Mouse (Mus musculus): ENCODE measurements around the gene Smim27.

The Smim27 gene

GRCm38 (mm10) chr4:40269430-40270032, at the start of gene Smim27, which contains the start of gene Topors:
TSS of gene Smim27 (plus strand) at chr4:40269579.
TSS of gene Topors (minus strand) at chr4:40269850.
- DNase-seq, result peak; percentile 96 to 97

GRCm38 (mm10) chr4:40220437-40220836, 48.9 kb upstream of the Smim27 start:
- no peak for DNase-seq

- peak in 1 of 2 experiments; percentile 21 for DNase-seq
Measured at GRCm38 (mm10) chr4:40221004-40221760, 48.2 kb upstream of the Smim27 start.

- no peak for DNase-seq
Measured at GRCm38 (mm10) chr4:40221876-40222585, 47.3 kb upstream of the Smim27 start.

GRCm38 (mm10) chr4:40226095-40226494, 43.3 kb upstream of the Smim27 start:
- no peak for DNase-seq

GRCm38 (mm10) chr4:40227131-40227530, 42.2 kb upstream of the Smim27 start:
- DNase-seq, result no peak

- no peak for DNase-seq
Measured at GRCm38 (mm10) chr4:40227886-40228285, 41.5 kb upstream of the Smim27 start.

GRCm38 (mm10) chr4:40229723-40230122, 39.7 kb upstream of the Smim27 start:
- no peak for DNase-seq

GRCm38 (mm10) chr4:40233062-40233664, 36.2 kb upstream of the Smim27 start:
- DNase-seq, result no peak

- DNase-seq, result no peak
Measured at GRCm38 (mm10) chr4:40234256-40234655, 35.1 kb upstream of the Smim27 start.

GRCm38 (mm10) chr4:40236829-40237228, 32.5 kb upstream of the Smim27 start:
- DNase-seq, result no peak

- peak; percentile 86 for DNase-seq
Measured at GRCm38 (mm10) chr4:40238483-40239408, 30.6 kb upstream of the Smim27 start.

- peak; percentile 14 to 30 for DNase-seq
Measured at GRCm38 (mm10) chr4:40239409-40240271, 29.7 kb upstream of the Smim27 start, which contains the start of gene Ddx58. TSS of gene Ddx58 (minus strand) at chr4:40239828.

GRCm38 (mm10) chr4:40240272-40240744, 29.1 kb upstream of the Smim27 start:
- DNase-seq, result no peak

GRCm38 (mm10) chr4:40241928-40242327, 27.5 kb upstream of the Smim27 start:
- DNase-seq, result no peak

- no peak for DNase-seq
Measured at GRCm38 (mm10) chr4:40243006-40243405, 26.4 kb upstream of the Smim27 start.

GRCm38 (mm10) chr4:40244035-40244434, 25.3 kb upstream of the Smim27 start:
- DNase-seq, result no peak

- DNase-seq, result no peak
Measured at GRCm38 (mm10) chr4:40250984-40251383, 18.4 kb upstream of the Smim27 start.

GRCm38 (mm10) chr4:40253766-40254165, 15.6 kb upstream of the Smim27 start:
- DNase-seq, result no peak

GRCm38 (mm10) chr4:40254385-40255103, 14.8 kb upstream of the Smim27 start:
- no peak for DNase-seq
